Mouse (Mus musculus) hindbrain, embryonic 10.5 days (tissue): ENCODE results near the gene Acr. TPM values are rescaled to one million over a fixed set of nuclear protein-coding genes. Genes with fewer than 3 reads are reported as not detected.
A peak's percentile ranks its signal among the peaks of the same experiment; 100 is the strongest.

Experiments used
- DNase-seq: peaks from one replicate; pipeline ENCODE4 v3.0.0-alpha.2; 2017; ENCODE audit warnings: low spot score
- H3K27ac ChIP-seq: fragments of 300-500 bp; sonication (generic); 2 replicates; pipeline ENCODE4 v1.5.1; 2016; ENCODE audit warnings: mild to moderate bottlenecking, moderate library complexity
- H3K27me3 ChIP-seq: fragments of 300-500 bp; sonication (generic); 2 replicates; pipeline ENCODE4 v1.6.1; 2016; ENCODE audit warnings: mild to moderate bottlenecking; ENCODE audit not compliant: poor library complexity, insufficient read depth, severe bottlenecking
- H3K36me3 ChIP-seq: fragments of 300-500 bp; sonication (generic); 2 replicates; pipeline ENCODE4 v1.6.1; 2016; ENCODE audit warnings: mild to moderate bottlenecking, moderate library complexity
- H3K4me1 ChIP-seq: fragments of 300-500 bp; sonication (generic); replicated peaks from 2 replicates; pipeline ENCODE4 v1.6.1; 2016; ENCODE audit warnings: mild to moderate bottlenecking
- H3K4me3 ChIP-seq: fragments of 300-500 bp; sonication (generic); 2 replicates; pipeline ENCODE4 v1.5.1; 2016; ENCODE audit warnings: mild to moderate bottlenecking, moderate library complexity
- H3K9me3 ChIP-seq: fragments of 300-500 bp; sonication (generic); 2 replicates; pipeline ENCODE4 v1.6.1; 2016; ENCODE audit warnings: mild to moderate bottlenecking, moderate library complexity
- WGBS: fragments of 180-500 bp; shearing (Covaris S2); methylation state at CpG from one replicate; pipeline ENCODE4 v1.1.7; 2016; 5-methylcytosine and 5-hydroxymethylcytosine counted together
- polyA plus RNA-seq: library from polyadenylated mRNA; unstranded; fragments of >200 nt; fragmentation: Nextera tagmentation; extraction: Ambion mirVana; gene quantifications from 2 replicates; pipeline ENCODE4 v1.2.1, GENCODE M21; 2016

The Acr gene
- polyA plus RNA-seq, result 0.19 and 0.38 TPM in 2 replicates

DNA sequence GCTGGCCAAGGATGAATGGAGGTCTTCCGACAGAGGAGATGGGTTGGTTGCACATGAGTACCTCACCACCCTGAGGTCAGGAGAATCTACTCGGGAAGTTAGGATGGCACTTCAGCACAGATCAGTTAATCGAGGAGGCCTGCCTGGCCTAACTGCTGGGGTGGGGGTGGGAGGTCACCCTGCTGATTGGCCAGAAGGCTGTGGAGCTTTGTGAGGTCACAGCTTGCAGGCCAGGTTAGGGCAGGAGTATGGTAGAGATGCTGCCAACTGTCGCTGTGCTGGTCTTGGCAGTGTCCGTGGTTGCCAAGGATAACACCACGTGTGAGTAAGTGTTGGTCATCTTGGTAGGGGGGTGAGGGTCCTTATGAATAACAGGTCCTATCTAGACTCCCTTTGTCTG, at the start of gene Acr:
Gene Acr (plus strand): TSS at position 213 of the 400 bp plus-strand sequence.
- H3K36me3 ChIP-seq, result no peaks in the 10 kb centered on the region
- no peaks in the 10 kb centered on the region for H3K27me3 ChIP-seq
- no peaks in the 10 kb centered on the region for H3K4me1 ChIP-seq
- DNase-seq, result no peak
- no peak within 1 kb of the TSS for H3K4me3 ChIP-seq
- H3K9me3 ChIP-seq, result no peaks in the 10 kb centered on the region
- no peak within 1 kb of the TSS for H3K27ac ChIP-seq
- 87% methylated on average over 6 of the region's 6 CpGs for WGBS

DNA sequence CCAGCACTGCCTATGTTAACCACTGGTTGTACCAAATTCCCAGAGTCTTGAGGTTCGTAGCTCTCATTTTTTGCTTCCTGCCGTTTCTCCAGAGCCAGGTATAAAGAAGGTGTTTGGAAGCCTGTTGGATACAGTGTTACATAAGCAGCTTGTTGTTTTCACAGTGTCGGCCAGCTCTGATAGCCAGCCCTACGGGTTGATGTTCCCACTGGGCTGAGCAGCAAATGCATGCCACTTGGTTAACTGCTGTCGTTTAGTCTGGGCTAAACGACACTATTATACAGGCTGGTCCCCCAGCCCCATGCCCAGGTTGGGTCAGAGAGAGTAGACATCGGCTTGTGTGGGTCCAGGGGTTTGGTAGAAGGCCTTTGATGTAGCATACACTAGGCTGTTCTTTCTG, 46.2 kb upstream of the Acr start:
- peaks cover 46% of the 10 kb centered on the region for H3K27me3 ChIP-seq
- no peak overlapping the region for H3K4me3 ChIP-seq
- H3K9me3 ChIP-seq, result no peaks in the 10 kb centered on the region
- WGBS, result 79% methylated on average over 7 of the region's 7 CpGs
- peaks cover 17% of the 10 kb centered on the region for H3K4me1 ChIP-seq
- H3K27ac ChIP-seq, result no peak overlapping the region
- 0 out of 2 replicates have a peak, but pooled peaks cover 4% of the 10 kb centered on the region for H3K36me3 ChIP-seq
- DNase-seq, result no peak

DNA sequence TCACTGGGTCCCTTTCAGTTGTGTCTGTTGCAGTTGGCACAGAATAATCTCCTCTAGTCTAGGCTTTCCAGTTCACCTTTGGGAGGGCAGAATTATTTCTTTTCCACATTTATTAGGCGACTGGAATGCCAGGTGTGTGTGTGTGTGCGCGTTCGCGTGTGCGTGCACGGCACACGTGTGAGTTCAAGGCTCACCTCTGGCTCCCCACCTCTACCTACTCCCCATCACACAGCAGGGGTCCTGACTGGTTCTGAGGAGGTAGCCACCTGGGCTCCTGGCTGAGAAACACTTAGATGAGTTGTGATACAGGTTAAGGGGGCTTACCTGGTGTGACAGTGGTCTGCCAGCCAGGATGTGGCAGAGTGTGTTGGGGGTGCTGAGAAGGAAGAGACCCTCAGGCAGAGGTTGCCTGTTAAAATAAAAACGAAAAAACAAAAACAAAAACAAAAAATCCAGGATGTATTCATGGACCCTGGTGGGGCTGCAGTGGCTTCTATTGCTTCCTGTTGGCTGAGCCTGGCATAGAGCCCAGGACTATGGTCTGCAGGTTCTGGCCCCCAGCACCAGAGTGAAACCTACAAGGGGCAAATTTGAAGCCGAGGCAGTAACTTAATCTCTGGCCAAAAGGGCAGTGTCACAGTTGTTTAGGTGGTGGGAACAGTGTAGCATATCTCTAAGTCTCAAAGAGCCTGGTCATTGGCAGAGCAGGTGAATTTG, 45.4 kb upstream of the Acr start:
- Histone ChIP-seq H3K4me3 (peak overlapping the region; percentile 70; the same call in 1 of the 2 replicates), H3K9me3 (no peaks in the 10 kb centered on the region), H3K27ac (no peak overlapping the region), H3K36me3 (0 out of 2 replicates have a peak, but pooled peaks cover 5% of the 10 kb centered on the region), H3K27me3 (peaks cover 46% of the 10 kb centered on the region), H3K4me1 (peaks cover 17% of the 10 kb centered on the region)
- no peak for DNase-seq
- 89% methylated on average over 10 of the region's 10 CpGs for WGBS

DNA sequence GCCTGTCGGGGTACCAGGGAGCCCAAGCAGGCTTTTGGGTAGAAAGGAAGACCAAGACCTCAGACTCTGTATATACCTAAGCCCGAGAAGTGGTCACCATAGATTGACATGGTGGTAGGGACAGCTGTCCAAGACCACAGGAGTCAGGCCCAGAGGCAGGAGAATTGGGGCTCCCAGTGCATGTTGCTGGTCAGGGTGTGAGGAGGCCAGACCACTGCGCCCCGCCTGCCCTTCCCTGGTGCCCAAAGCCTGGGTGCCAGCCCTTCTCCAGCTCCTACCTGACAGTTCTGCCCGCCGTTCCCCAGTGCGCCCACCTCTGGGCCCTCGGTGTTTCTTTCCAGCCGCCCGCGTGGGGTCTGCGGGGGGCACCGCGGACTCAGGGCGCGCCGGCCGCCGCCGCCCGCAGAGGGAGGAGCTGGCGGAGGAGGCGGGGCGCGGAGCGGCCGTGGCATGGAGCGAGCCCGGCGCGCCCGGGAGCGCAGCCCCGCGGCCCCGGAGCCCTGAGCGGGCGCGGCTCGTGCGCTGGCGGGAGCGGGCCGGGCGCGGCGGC, 44.8 kb upstream of the Acr start:
- Histone ChIP-seq H3K9me3 (no peaks in the 10 kb centered on the region), H3K4me1 (peaks cover 17% of the 10 kb centered on the region), H3K4me3 (peak overlapping the region; percentile 70), H3K36me3 (0 out of 2 replicates have a peak, but pooled peaks cover 5% of the 10 kb centered on the region), H3K27ac (no peak overlapping the region), H3K27me3 (peaks cover 46% of the 10 kb centered on the region)
- WGBS, result 9% methylated on average over 47 of the region's 47 CpGs
- peak; percentile 37 for DNase-seq

DNA sequence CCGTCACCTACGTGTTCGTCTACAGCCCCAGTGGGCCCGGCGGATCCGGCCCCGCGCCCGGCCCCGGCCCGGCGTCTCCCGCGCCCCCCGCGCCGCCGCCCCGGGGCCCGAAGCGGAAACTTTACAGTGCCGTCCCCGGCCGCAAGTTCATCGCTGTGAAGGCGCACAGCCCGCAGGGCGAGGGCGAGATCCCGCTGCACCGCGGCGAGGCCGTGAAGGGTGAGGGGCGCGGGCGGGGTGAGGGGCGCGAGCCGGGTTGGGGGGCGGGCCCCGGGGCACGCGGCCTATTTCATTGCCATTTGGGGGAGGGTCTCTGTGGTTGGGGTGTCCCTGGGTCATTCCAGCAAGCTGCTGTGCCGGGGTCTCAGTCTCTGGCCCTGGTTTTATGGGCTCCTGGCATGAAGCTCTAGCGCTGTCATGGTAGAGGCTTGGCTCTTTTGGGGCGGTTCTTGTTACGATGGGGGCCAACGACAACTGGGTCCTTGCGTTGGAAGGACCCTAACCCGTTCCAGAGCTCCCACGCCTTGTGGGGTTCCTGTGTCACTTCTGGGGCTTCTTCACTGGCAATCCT, 44.0 kb upstream of the Acr start:
- Histone ChIP-seq H3K27ac (peak overlapping the region; percentile 36; the same call in 1 of the 2 replicates), H3K4me3 (peak overlapping the region; percentile 70), H3K36me3 (0 out of 2 replicates have a peak, but pooled peaks cover 5% of the 10 kb centered on the region), H3K27me3 (peaks cover 46% of the 10 kb centered on the region), H3K9me3 (no peaks in the 10 kb centered on the region), H3K4me1 (peaks cover 17% of the 10 kb centered on the region)
- 7% methylated on average over 52 of the region's 52 CpGs for WGBS
- peak; percentile 40 for DNase-seq

DNA sequence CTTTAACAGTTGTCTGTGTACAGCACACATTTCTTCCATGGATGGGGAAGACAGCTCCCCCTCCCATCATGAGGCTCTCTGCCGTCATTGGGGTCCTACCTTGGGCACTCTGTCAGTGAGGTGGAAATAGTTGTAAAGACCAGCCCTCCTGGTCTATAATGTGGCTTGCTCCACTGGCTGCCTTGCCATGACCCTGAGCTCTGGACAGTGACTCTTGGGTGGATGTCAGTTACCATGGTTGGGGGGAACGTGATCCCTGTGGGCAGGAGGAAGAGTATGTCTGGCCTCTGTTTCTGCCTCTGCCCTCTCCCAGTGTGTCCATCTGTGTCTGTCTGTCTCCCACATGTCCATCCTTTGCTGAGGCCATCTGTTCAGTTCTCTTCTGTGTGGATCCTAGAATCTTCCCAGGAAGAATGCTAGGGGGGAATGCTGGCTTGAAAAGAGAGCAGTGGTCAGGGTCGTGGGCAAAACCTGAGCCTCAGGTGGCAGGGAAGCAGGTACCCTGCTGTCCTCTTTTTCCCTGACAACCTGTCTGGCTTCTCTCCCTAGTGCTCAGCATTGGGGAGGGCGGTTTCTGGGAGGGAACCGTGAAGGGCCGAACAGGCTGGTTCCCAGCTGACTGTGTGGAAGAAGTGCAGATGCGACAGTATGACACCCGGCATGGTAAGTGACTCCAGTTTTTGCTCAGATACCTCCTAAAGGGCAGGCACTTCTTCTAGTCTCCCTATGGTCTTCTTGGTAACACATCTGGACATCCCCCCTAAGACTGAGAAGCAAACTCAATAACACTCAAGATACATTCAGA, 43.3 kb upstream of the Acr start:
- WGBS, result 68% methylated on average over 8 of the region's 8 CpGs
- H3K27me3 ChIP-seq, result peaks cover 46% of the 10 kb centered on the region

DNA sequence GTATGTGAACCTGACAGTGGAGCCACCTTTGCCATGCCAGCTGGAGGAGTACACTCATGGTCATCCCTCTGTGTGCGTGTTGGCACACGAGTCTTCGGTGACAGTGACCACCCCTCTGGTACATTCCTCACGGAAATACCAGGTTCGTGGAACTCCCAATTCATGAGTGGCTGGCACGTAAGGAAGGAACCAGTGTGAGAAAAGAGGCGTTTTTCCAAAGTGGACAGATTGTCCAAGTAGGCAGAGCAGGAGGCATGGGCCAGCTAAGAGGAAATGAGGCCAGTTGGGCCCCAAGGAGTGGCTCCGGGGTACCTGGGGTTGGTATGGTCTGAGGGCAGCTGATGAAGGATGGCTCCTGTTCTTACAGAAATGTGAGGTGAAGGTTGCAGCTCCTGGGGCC, 42.7 kb upstream of the Acr start:
- 92% methylated on average over 8 of the region's 8 CpGs for WGBS
- no peak for DNase-seq

More for the DNA sequence above, 43.3 kb upstream of the Acr start:
- no peak for DNase-seq
- H3K9me3 ChIP-seq, result no peaks in the 10 kb centered on the region
- peak overlapping the region; percentile 70 for H3K4me3 ChIP-seq
- H3K36me3 ChIP-seq, result 0 out of 2 replicates have a peak, but pooled peaks cover 5% of the 10 kb centered on the region
- H3K27ac ChIP-seq, result no peak overlapping the region
- H3K4me1 ChIP-seq, result peaks cover 17% of the 10 kb centered on the region

DNA sequence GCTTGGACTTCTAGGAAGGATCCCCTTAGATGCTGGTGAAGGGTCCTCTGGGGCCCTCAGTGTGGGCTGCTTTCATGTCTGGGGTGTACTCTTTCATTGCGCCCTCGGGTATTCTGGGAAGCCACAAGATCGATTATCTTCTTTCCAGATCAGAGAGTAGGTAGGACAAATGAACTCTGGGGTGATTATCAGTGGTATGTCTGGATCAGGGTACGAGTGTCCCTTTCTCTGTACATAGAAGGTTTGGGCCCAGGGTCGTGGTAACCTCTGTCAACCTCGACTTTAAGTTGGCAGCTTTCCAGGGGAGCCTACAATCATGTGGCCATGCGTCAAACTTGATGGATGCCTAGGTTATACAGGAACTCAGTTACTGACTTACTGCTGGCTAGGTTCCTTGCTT, 42.2 kb upstream of the Acr start:
- peaks cover 46% of the 10 kb centered on the region for H3K27me3 ChIP-seq
- 85% methylated on average over 7 of the region's 7 CpGs for WGBS

More for the DNA sequence above, 42.7 kb upstream of the Acr start:
- H3K27me3 ChIP-seq, result peaks cover 46% of the 10 kb centered on the region
- H3K4me1 ChIP-seq, result peaks cover 17% of the 10 kb centered on the region
- H3K4me3 ChIP-seq, result no peak overlapping the region
- 0 out of 2 replicates have a peak, but pooled peaks cover 5% of the 10 kb centered on the region for H3K36me3 ChIP-seq
- H3K27ac ChIP-seq, result no peak overlapping the region
- no peaks in the 10 kb centered on the region for H3K9me3 ChIP-seq

DNA sequence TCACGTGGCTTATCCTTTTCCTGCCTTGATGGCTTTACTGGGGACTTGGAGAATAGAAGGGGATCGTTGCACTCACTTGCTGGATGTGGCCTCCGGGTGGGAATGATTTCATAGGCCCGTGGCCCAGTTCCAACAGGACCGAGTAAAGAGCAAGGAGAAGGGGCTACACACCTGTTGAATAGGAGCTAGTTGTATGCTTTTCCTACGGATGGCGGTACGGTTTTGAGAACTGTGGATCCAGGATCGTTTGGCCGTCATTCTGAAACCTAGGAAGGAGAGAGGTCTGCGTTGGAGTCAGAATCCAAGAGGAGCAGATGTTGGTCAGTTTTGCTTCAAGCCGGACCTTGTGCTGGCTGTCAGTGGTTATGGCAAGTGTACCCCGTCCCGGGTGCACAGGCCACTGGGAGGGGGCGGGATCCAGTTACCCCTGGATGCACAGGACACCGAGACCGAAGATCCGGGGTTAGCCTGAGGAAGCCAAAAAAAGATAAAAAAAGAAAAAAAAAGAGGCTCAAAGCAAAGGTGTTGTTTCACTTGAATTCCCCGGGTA, 41.3 kb upstream of the Acr start:
- peaks cover 17% of the 10 kb centered on the region for H3K4me1 ChIP-seq
- H3K27ac ChIP-seq, result no peak overlapping the region
- H3K9me3 ChIP-seq, result no peaks in the 10 kb centered on the region
- H3K4me3 ChIP-seq, result no peak overlapping the region
- H3K36me3 ChIP-seq, result 0 out of 2 replicates have a peak, but pooled peaks cover 5% of the 10 kb centered on the region
- whole genome bisulfite sequencing, result 92% methylated on average over 19 of the region's 19 CpGs
- H3K27me3 ChIP-seq, result peaks cover 46% of the 10 kb centered on the region
- DNase-seq, result no peak

More for the DNA sequence above, 42.2 kb upstream of the Acr start:
- no peak overlapping the region for H3K27ac ChIP-seq
- 0 out of 2 replicates have a peak, but pooled peaks cover 5% of the 10 kb centered on the region for H3K36me3 ChIP-seq
- H3K4me1 ChIP-seq, result peaks cover 17% of the 10 kb centered on the region
- H3K9me3 ChIP-seq, result no peaks in the 10 kb centered on the region
- H3K4me3 ChIP-seq, result no peak overlapping the region
- DNase-seq, result no peak

DNA sequence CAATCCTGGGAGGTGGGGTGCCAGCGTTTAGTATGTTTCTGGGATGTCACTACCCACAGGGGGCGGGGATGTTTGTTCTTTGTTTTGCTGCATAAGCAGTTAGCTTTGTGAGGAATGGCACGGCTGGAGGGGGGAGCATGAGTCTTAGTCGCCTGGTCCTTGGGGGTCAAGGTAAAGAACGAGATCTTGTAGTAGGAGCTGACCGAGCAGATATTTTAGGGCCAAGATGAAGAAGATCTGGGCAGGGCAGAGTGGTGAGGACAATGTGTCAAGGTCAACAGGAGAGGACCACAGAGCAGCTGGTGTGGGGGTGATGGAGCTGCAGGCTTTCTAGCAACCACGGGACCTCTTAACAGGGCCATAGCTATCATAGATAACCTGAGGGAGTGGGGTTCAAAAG, 40.7 kb upstream of the Acr start:
- no peak for DNase-seq
- peaks cover 24% of the 10 kb centered on the region for H3K4me1 ChIP-seq
- no peak overlapping the region for H3K27ac ChIP-seq
- no peaks in the 10 kb centered on the region for H3K9me3 ChIP-seq
- 76% methylated on average over 7 of the region's 7 CpGs for WGBS
- peaks cover 43% of the 10 kb centered on the region for H3K27me3 ChIP-seq
- 0 out of 2 replicates have a peak, but pooled peaks cover 5% of the 10 kb centered on the region for H3K36me3 ChIP-seq
- H3K4me3 ChIP-seq, result no peak overlapping the region

DNA sequence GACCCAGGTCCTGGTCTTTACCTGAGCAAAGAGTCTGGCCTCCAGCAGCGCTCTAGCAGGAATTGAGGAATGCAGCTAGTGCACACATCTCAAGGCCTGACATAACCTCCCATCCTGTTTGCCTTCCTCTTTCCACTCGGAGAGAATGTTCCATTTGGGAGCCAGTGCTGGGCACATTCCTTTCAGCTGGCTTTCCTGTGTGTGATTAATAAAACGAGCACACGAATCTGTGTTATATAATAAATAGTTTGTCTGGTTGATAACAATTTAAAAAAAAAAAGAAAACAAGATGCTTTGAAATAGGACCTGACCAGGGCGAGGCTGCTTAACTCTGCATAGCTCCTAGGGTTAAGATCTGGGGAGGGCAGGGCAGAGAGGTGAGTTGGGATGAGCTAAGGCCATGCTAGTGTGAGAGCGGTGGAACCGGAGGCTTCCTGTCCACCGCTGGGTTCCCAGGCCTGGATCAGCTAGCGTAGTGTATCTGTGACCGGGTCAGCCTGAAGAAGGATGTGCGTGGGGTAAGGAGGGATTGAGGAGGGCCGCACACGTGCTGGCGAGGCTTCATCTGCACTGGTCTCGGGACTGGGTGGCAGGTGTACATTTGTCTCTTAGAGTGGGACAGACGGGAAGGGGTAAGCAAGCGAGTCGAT, 39.8 kb upstream of the Acr start:
- peaks cover 39% of the 10 kb centered on the region for H3K27me3 ChIP-seq
- no peak overlapping the region for H3K4me3 ChIP-seq
- H3K9me3 ChIP-seq, result no peaks in the 10 kb centered on the region
- H3K4me1 ChIP-seq, result peaks cover 29% of the 10 kb centered on the region
- H3K27ac ChIP-seq, result no peak overlapping the region
- DNase-seq, result no peak
- 0 out of 2 replicates have a peak, but pooled peaks cover 5% of the 10 kb centered on the region for H3K36me3 ChIP-seq
- whole genome bisulfite sequencing, result 91% methylated on average over 18 of the region's 18 CpGs

DNA sequence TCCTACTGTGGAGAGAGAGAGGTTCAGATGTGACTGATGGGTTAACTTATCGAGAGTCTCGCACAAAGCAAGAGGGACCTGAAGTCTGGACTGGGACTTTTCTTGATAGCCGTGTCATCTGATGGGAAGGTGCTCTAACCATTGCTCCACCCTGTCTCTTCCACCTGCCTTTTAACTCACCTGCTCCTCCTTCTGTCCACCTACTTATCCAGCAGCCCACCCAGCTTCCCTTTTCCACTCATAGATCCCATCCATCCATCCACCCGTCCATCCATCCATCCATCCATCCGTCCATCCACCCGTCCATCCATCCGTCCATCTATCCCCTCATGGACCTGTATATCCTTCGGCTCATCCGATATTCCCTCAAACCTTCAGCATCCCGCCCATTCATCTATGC, 39.2 kb upstream of the Acr start:
- peaks cover 35% of the 10 kb centered on the region for H3K27me3 ChIP-seq
- no peak for DNase-seq

More for the DNA sequence above, 39.2 kb upstream of the Acr start:
- Histone ChIP-seq H3K9me3 (no peaks in the 10 kb centered on the region), H3K27ac (no peak overlapping the region), H3K4me1 (peaks cover 31% of the 10 kb centered on the region), H3K36me3 (0 out of 2 replicates have a peak, but pooled peaks cover 5% of the 10 kb centered on the region), H3K4me3 (no peak overlapping the region)
- WGBS, result 93% methylated on average over 10 of the region's 10 CpGs
